Mouse (Mus musculus): ENCODE measurements around the gene Apol6. TPM values are rescaled to one million over a fixed set of nuclear protein-coding genes. Genes with fewer than 3 reads are reported as not detected.

The Apol6 gene
- total RNA-seq (2021), result not detected

DNA sequence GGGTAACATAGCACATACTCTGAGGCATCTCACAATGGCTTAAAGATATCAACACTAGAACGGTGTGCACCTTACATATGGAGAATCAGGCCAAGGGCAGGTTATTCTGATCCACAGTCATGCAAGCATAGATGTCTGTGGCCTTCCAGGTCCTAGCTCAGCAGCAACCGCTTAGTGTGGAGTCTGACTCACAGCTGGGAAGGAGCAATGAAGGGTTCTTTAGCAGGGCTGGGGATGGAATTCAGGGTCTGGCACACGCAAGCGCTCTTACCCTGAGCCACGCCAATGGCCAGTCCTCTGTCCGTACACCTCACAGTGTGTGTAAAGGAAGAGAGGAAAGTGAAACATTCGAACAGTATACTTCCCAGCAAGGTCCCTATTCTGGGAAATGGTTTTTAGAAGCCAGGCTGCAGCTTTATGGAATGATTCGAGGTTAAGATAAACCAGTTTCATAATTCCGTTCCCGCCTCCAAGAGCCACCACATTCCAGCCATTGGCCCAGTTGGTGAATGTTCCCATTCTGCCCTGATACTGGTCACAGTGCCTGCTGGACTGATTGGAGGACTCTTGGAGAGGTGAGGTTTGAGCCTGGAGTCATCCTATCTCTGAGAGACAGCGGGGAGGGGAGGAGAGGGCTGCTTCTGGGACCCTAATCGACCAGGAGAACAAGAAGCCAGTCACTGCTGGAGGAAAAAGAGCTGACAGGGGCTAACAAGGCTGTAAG is at the start of gene Apol6:
Gene Apol6 (plus strand): TSS at position 133 of the 724 bp plus-strand sequence.
- no peak for DNase-seq
- intact Hi-C loops (cut with DNase I), result no loop called here

DNA sequence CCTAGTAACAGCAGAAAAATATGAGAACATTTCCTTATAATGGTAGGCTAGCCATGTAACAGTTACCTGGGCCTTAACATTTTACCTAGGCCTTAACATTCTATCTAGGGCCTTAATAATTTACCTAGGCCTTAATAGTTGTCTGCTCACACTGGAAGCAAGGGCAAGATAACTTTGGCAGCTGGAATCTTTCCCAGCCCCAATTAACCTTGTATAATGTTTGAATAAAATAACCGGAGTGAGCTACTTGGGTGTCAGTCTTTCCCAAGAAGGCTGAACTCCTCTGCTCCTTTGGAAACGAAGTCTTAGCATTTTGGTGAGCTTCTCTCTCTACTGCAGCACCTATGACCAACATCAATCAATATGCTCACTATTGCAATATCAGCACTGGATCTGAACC is 46.5 kb upstream of the Apol6 start:
- intact Hi-C loops (cut with DNase I), result no loop called here

DNA sequence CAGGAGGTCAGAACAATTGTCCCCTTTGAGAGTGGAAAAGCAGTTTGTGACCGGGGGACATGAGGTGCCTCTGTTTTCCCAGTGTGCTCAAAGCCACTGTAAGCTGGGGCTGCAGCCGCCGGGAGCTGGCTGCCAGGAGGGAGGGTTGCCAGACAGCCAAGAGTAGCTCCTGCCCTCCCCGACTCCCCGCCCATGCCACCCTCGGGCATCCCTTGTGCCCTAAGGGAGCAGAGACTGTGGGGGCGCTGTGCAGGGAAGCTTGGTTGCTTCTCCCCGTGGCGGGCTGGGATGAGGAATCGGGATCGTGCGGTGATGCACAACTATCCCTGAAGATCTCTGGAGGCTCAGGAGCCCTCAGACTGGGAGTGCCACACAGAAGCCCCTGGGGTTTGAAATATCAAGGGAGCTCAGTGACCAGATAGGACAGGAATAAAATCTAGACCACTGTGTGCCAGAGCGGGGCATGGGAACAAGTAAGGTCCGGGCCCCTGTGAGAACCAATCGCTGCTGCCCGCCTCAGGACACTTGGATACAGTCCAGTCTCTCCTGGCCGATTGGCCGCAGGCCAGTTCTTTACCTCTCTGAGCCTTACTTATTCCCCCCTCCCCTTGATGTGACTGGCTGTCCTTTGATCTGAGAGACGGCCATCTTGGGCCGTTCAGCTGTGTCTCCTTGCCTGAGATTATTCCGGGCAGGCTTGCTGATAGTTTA is 45.5 kb upstream of the Apol6 start:
- intact Hi-C loops (cut with DNase I), result no loop called here
- DNase-seq, result peak; percentile 43

More for the DNA sequence above, 46.5 kb upstream of the Apol6 start:
- DNase-seq, result no peak

DNA sequence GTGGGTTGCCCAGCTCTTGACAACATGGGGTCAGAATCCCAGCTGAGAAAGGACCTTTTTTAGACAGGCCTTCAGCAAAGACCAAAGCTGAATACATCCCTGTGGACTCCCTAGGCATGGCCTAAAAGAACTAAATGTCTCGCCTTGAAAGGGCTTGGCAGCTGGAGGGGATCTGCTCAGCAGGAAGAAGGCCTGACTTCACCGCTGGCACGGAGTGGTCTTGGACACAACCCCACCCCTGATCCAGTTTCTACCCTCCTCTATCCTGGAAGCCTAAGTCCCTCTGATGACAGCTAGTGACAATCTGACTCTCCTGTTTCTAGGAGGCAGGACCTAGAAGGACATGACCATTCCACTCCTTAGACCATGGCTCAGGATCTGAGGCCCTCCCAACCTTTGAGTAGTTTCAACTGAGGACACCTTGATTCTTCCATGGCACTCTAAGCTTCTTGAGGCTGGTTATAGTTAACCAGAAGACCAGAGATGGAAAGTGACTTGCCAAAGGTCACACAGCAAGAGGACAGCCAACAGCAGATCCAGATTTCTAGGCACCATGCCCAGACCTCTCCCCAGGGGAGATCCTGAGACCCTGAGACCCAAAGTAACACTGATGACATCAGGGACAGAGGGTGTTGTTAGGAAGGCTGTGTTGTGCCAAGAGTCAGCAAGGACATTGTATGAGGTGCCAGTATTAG is 41.2 kb upstream of the Apol6 start:
- intact Hi-C loops (cut with DNase I), result no loop called here
- peak; percentile 16 for DNase-seq

DNA sequence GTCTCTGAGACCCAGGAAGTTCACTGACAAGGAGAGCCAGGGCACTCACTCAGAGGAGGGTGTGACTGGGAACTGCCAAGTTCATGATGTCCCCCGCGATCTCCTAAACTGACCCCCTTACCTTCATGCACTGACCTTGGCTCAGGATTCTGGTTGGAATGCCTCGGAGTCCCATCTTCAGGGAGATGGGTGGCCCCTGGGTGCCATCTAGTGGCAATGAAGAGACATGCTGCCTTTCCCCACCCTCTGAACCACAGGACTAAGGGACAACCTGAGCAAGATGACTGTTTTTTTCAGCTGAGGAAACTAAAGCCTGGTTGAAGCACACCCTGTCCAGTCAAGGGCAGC is 40.7 kb upstream of the Apol6 start:
- intact Hi-C loops (cut with DNase I), result no loop called here
- DNase-seq, result peak; percentile 45

DNA sequence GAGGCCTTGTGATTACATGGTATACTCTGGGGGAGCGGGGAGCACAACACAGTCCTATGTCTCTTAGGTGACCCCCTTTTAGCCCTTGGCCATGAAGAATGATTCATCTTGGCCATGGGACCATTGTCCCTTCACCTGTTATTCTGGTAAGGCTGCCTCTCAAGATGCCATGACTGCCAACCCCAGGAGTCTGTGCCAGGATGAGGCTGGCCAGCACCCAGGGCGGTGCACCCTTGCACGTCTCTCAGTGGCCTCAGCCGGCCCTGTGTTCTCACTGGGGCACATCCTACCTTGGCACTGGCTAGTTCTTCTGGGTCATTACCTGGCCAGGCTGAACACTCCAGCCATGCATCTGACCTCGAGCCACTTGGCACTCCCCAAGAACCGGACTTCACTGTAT is 35.7 kb upstream of the Apol6 start:
- DNase-seq, result no peak
- intact Hi-C loops (cut with DNase I), result no loop called here

DNA sequence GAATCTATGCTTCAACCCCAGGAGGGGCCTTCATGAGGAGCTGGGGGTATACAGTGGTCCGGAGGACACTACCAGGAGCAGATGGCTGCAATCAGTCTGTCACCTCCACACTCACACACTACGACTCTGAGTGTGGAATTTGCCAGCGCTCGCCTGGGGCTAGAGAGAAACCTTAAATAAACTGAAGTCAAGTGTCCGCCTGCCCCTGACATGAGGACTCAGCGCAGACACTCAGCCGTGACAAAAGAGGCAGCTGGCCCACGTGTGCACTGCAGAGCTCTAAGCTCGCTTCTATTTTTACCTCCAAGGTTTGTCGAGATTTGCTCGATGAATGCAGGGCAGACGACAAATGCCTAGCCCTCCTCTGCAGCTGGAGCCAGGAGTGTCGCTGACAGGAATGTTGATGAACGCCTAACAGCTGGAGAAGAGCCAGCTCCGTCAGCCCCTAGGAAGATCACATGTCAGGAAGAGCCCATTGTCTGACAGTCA is 30.7 kb upstream of the Apol6 start:
- DNase-seq, result no peak
- intact Hi-C loops (cut with DNase I), result no loop called here

DNA sequence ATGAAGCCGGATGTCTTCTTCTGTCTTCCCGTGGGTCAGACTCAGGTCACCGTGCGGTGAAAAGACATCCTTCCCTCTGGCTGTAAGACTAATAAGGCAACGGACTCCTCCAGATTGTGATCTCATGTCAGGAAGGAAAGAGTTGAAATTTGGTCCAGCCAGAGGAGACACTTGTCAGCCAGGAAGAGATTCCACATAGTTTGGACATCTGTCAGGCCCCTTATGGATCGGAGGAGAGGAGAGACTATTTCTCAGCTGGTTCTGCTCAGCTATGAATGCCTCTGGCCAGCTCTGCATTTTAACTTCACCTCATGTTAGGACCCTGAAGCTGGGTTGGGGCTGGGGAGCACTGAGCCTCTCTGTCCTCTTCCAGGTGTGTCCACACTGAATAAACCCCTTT is 30.1 kb upstream of the Apol6 start:
- intact Hi-C loops (cut with DNase I), result no loop called here
- DNase-seq, result no peak

DNA sequence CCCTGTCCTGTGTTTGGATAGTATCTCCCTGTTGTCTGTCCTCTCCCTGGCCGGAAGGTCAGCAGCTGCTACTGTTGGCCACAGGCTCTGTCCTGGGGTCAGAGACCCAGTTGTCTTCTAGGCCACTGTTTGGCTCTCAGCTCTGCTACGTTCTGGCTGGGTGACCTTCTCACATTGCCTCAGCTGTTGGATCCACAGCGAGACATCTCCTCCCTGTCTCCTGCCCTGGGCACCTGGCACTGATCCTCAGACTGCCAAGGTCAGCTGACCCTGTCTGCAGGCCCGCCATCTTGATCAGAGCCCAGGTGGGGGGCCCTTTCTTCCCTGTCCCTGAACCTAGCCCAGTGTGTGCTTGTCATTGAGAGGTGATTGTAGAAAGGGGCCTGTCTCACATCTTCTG is 29.5 kb upstream of the Apol6 start:
- intact Hi-C loops (cut with DNase I), result no loop called here
- DNase-seq, result no peak

DNA sequence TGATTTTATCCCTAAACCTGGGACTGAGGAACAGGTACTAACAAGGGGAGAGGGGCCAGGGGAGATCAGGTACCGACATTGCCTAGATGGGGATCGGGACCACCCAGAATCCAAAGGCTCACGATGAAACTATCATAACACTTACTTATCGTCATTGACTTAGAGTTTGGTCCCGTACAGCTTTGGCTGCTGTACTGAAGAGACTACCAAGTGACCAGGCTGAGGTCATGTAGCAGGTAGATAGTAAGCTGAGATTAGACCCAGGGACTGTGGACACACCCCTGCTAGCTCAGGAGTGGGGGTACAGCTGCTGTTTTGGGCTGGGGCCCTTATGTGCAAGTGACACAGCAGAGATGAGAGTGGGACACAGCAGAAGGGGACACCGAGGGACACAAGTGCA is 28.0 kb upstream of the Apol6 start:
- intact Hi-C loops (cut with DNase I), result no loop called here
- no peak for DNase-seq

DNA sequence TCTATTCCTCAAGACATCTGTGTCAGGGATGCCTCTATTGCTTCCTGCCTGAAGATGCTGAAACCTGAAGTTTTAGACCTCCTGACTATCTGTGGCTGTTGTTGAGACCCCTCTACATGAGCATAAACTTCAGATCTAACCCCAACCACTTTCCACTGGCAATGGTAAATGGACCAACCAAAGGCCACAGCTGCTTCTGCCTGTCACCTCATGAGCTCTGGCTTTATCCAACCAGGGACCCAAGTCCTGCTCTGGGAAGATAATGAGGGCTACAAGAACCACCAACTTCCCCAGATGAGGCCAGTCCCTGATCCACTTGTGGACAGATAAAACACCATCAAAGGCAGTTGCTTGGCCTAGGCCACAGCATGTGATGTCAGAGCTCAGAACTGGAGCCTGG is 26.6 kb upstream of the Apol6 start:
- intact Hi-C loops (cut with DNase I), result no loop called here
- no peak for DNase-seq

DNA sequence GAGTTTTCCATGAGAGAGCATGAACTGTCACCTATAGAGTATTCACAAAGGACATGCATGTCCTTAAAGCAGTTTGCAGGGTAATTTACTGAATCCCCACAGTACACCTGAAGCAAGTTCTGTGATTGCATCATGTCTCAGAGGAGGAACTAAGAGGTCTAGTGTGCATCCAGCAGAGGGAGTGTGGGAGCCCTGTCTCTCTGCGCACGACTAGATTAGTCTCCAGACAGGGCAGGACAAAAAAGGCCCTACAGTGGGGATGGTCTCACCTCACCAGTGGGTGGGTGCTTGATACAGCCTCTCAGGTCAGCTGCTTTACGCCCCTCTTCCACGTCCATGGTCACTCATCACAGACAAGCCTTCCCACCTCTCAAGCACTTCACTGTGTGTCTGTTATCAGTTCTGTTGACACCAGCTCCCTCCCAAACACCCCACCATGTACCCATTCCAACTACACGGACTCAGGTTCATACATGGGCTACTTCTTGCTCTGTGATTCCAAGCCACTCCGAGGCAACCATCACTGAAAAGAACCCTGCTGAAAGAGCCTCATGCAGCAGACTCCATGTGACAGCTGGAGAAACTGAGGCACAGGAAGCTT is 25.7 kb upstream of the Apol6 start:
- DNase-seq, result no peak

DNA sequence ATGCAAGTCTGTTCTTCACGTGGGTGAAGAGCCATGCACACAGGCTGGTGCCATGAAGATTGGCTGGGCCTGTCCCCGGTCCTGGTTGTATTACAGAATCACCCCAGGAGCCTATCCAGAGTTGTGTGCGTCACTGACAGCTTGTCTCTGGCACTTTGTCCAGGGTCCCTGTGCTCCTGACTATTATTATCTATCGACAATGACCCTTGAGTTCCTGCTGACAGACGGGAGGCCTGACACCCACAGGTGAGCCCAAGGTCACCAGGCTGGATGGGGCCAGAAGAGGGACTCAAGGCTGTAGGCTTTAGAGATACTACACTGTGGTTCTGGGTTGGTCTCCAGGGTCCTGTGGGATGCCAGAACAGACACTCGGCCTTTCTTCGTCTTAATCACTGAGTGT is 25.0 kb upstream of the Apol6 start:
- intact Hi-C loops (cut with DNase I), result no loop called here

More for the DNA sequence above, 25.7 kb upstream of the Apol6 start:
- intact Hi-C loops (cut with DNase I), result no loop called here

DNA sequence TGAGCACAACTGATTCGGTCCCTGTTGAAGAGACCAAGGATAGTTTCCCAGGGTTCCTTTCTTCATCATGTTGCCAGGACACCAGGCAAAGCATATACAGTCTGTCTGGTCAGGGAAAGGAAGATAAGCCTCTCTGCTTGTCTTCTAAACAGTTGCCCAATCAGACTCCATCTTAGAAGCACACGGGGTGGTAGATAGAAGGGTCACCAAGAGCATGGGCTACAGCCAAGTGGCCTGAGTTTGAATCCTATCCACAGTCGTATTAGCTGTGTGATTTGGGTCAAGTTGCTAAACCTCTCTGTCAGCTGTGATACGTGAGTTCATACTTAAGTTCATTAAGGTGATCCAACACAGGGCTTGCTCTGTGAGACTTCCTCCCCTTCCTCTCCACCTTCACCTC is 24.4 kb upstream of the Apol6 start:
- intact Hi-C loops (cut with DNase I), result no loop called here
- no peak for DNase-seq

More for the DNA sequence above, 25.0 kb upstream of the Apol6 start:
- no peak for DNase-seq

DNA sequence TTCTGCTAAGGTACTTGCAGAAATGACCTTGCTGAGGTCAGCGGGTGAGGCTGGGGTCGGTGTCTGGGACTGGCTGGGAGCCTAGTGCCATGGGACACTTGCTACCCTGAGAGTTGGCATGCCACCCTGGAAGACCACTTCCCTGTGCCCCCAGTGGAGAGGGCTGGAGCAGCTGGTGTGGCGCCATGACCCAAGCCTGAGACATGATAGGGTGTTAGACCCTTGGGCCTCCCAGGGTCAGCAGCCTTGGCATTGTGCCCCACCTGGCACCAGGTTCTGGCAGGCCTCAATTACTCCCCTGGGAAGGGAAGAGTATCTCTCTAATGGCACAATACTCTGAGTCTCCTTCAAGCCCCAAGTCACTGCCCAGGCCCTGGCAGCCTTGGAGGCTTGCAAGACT is 23.5 kb upstream of the Apol6 start:
- DNase-seq, result no peak
- intact Hi-C loops (cut with DNase I), result no loop called here

DNA sequence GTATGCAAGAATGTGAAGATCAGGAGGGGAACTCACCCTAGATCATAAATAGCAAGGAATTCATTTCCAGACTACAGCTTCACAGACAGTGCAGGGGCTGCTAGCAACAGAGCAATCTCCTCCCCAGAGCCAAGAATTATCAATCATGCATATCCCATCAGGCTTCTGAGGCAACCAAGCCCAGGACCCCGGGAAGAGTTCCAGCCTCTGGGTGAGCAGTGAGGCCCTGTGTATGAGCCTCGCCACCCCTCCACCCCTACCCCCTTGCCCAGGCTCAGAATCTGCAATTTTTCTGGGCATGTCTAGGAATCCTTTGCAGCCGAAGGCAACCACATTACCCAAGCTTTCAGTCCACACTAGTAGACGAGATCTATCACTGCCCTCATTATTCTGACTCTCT is 22.7 kb upstream of the Apol6 start:
- intact Hi-C loops (cut with DNase I), result no loop called here
- DNase-seq, result no peak

DNA sequence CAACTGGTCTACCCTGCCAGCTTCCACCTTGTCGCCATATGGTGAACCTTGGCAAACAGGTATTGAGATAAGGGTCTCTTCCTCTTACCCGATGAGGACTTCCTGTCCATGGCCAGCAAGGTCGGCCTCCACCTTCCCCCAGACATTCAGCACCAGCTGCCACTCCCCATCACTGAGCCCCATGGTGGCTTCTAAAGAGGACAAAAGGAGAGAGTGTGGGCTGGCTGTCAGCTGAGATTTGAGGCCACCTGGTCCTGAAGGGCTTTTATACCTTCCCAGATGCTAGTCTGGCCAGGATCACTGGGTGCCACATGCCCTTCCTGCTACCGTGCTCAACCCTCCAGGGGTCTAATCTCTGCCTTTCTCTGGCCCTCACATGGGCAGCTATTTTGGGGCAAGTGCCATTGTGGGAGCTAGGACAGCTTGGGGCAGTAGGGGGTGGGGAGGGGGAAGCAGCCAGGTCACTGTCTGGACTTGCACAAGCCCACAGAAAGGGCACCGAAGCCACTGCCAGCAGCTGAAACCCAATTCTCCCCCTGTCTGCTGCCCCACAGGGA is 22.1 kb upstream of the Apol6 start:
- DNase-seq, result no peak
- intact Hi-C loops (cut with DNase I), result no loop called here

DNA sequence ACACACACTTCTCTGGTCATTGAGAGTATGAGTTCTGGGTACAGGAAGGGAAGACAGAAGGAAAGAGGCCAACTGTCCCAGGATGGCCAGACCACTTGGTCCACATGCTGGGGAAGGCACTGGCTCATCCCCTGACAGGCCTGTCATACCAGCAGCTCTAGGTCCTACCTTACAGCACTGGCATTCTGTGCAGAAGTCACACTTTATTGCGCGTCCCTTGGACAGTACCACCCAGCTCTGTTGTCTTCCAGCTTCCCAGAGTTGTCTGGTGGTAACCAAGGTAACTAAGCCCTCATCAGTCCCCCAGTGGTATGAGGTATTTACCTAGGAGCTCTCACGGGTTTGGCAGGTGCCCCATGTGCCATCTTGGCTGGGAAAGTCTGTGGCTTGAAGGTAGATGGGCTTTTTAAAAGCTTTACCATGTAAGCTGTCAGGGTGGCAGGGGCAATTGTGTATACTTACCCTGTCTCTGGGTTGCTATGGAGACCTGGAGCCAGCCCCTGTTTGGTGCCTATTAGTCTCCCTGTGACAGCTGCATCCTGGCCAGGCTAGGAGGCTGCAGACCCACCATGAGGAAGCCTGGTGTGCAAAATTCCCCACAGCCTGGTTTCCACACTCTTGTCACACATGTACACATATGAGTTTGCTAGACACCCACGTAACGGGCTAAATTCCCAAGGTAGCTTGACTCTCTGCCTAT is 18.5 kb upstream of the Apol6 start:
- intact Hi-C loops (cut with DNase I), result no loop called here
- DNase-seq, result no peak

DNA sequence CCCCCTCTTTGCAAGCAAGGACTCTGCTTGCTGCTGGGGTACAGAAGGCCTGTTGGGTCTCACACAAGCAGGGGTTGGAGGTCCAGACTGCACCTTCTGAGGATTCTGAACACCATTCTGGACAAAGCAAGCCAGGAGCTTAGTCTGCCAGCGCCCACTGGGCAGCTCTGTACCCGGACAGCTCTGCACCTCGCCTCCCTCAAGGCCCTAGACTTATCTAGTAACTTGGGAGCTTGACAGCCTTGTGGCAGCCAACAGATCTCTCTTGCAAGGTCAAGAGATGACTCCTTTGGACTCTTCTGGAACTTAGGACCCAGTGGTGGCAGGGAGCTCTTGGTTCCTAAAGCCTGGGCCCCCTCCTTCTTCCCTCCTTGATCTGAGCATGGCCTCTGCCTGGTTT is 17.4 kb upstream of the Apol6 start:
- DNase-seq, result no peak
- intact Hi-C loops (cut with DNase I), result no loop called here

DNA sequence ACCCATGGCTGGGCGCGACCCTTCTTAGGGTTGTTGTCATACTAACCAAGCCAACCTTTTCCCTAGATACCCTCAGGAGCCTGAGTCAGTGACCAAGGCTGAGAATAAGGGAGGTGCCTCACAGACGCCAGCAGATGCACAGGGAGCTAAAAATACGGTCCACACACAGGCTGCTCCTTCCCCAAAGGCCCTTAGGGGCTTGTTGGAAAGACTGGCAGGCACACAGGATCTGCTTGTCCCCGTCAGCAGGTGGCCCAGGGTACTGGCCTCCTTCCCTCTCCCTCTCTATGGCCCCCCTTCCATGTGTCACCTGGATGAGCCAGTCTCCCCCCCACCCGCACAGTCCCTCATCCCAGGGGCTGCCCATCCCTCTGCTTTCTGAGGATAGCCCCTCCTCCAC is 16.9 kb upstream of the Apol6 start:
- DNase-seq, result no peak
- intact Hi-C loops (cut with DNase I), result no loop called here
